Mouse (Mus musculus) fibroblast of lung, adult 2 months (primary cell): ENCODE data around the gene Vezf1.

Experiments used
- DNase-seq: peaks from one replicate; pipeline ENCODE4 v3.0.0-alpha.2; 2011; ENCODE audit warnings: low read depth

Vezf1 gene

DNA sequence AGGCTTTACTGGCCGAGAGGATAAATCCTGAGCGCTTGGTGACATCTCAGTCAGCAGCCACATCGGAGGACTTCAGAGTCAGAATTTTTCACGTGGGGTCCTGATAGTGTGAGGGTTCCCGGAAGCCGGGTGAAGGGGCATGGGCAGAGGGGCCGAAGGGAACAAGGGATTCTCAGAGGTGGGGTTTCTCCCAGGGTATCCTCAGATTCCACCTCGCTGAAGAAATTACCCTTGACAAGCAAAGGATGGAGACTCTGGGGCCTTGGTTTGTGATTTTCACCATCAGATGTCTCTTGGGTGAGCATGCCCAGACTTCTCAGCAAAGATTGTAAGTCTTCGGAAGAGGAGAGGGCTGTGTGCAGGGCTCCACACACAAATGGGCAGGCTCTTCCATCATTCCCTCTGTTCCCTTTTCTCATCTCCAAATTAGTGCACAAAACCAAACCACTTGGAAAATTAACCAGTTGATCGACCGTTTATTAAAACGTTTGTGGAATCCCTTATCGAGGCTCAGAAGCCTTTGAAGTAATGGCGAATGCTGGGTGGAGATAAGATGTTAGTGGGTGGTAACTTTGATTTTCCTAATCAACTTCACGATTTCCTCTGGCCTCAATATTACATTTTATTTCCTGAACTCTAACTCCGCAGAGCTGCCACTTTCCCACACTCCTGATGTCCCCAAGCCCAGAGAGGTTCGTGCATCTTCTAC lies 30.1 kb downstream of the Vezf1 start, which contains the start of gene Cuedc1:
Cuedc1 (plus strand) TSS at position 38 of the 709 bp plus-strand sequence.
- DNase-seq: no peak

DNA sequence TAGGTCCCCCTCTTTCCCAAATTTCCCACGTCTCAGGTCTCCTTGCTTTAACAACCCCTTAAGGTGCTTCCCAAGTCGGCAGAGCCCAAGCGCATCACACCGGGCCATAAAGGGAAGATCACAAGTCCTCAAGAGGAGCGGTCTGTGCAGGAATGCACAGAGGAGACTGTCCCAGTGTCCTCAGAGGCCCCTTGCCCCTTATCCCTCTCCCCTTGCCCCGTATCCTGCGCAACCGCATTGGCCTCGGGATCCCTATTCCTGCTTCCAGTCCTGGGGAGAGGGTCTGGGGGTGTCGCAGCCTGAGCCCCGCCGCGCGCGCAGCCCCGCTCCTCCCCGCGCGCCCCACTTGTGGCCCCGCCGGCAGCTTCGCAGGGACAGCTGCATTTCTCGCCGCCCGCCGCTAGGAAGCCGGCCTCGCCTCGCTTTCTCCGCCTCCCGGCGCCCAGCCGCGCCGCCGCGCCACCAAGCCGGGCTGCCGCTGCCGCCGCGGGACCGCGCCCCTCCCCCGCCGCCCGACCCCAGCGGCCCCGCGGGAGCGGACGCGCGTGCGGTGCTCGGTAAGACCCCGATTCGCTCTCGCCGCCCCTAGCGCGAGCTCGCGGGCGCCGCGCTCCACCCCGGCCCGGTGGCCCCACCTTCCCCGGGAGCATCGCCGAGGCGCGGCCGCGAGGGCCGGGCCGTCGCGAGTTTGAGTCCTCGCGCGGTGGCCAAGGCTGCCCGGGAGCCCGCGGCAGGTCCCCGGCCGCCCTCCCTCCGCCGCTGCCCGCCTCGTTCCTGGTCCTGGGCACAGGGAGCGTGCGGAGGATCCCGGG lies 30.9 kb downstream of the Vezf1 start:
- no peak for DNase-seq

DNA sequence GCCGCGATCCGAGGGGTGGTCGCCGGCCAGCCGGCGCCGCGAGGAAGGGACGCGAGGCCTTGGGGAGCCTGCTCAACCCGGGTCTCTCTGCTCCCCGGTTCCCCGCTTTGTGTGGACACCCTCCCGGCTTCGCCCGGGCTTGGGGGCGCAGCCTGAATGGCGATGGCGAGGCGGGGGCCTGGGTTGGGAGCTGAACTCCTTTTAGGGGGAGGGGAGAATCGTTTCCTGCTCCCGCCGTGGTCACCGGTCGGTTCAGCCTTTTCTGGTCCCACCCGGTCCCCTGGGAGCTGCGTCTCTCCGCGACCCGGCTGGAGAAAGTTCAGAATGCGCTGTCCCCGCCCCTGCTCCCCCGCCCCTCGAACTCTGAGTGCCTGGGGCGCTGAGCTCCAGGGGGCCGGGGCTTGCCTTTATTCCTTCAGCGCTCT lies 31.5 kb downstream of the Vezf1 start:
- DNase-seq: no peak

GRCm38 (mm10) chr11:88100170-88100569 lies 32.1 kb downstream of the Vezf1 start:
- no peak for DNase-seq

- no peak for DNase-seq
These were observed 35.3 kb downstream of the Vezf1 start for GRCm38 (mm10) chr11:88103214-88103941.

GRCm38 (mm10) chr11:88105494-88106291 lies 37.6 kb downstream of the Vezf1 start:
- DNase-seq: no peak

DNA sequence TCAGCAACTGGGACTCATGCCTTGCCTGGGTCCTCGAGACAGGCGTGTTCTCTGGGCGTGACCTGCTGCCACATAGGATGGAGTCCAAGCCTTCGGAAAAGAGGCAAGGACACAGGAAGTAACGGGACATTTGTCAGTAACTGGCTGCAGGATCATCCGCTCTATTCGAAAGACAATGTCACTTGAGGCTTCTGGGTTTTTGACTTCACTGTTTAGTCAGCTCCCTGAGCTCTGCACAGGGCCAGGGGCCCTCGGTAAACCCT lies 38.1 kb downstream of the Vezf1 start:
- DNase-seq: no peak

DNA sequence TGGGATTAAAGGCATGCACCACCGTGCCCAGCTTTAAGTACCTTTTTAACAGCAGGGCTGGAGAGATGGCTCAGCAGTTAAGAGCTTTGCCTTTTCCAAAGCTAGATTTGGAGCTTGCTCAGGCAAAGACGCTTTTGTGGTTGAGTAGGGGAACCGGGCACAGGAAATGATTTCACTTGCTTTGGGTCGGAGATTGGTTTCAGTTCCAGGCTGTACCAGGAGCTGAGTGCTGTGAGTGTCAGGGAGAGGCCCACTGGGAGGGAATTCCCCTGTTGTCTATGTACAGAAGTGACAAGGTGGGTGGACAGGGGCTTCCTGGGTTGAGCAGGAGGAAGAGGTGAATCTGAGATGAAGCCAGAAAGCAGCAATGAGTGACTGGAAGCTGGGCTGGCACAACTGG lies 39.3 kb downstream of the Vezf1 start:
- DNase-seq: no peak

DNA sequence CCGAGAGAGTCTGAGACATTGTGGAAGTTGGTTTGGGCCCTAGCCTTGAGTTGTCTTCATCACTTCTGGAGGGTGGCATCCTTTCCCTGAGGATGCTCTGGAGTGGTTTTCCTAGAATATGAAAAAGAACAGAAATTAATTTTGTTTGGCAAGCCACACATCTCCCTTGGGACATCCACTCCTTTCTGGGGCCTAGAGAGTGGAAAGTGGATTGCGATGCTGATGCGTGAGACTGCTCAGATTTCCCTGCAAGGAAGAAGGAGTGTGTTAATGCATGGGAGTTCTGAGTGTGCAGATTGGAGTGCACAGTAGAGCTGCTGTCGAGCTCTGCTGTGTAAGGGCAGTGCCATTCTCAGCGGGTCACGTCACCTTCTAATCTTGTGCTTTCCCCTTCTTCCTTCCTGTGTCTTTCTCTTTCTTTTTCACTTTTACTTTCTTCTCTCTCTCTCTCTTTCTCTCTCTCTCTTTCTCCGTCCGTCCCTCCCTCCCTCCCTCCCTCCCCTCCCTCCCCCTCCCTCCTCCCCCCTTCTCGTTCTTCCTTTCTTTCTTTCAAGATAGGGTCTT lies 42.0 kb downstream of the Vezf1 start:
- DNase-seq: no peak

GRCm38 (mm10) chr11:88112078-88112477 lies 44.0 kb downstream of the Vezf1 start:
- no peak for DNase-seq

DNA sequence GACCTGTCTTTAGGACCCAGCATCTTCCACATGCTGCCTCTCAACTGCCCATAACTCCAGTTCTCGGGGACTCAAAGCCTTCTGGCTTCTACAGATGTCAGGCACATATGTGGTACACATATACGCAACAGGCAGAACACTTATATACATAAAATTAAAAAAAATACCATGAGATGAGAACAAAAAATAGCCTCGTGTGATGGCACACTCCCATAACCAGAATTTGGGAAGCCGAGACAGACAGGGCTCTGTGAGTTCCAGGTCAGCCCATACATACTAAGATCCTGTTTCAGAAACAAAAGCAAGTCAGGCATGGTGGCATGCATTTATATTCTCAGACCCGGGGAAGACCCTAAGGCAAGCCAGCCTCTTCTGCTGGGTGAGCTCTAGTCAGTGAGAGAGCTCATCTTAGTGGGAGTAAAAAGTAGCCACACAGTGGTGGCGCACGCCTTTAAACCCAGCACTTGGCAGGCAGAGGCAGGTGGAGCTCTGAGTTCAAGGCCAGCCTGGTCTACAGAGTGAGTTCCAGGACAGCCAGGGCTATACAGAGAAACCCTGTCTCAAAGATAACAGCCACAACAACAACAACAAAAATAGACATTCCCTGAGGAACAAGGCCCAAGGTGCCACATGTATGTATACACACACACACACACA lies 44.7 kb downstream of the Vezf1 start:
- no peak for DNase-seq

- no peak for DNase-seq
These were observed 45.6 kb downstream of the Vezf1 start for GRCm38 (mm10) chr11:88113543-88114271.

- DNase-seq: no peak
These were observed 46.8 kb downstream of the Vezf1 start for GRCm38 (mm10) chr11:88114871-88115301.

DNA sequence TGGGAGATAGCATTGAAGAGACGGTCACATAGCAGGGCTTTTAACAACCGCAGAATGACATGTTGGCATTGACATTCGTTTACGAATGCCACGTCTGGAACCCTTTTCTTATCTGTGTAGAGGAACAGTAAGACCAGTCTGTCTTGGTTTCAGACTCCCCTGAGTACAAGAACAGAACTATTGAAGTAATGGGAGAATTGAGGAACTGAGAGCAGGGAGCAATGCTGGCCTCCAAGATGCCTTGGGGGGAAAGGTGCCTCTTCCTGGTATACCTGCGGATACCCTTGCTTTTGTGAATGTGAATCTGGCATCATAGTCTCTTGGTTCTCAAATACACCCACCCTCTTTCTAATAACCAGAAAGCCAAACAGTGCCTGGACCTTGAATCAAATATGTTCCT lies 48.5 kb downstream of the Vezf1 start:
- DNase-seq: no peak

GRCm38 (mm10) chr11:88117356-88118090 lies 49.4 kb downstream of the Vezf1 start:
- DNase-seq: no peak

GRCm38 (mm10) chr11:88118091-88118440 lies 50.0 kb downstream of the Vezf1 start:
- no peak for DNase-seq

DNA sequence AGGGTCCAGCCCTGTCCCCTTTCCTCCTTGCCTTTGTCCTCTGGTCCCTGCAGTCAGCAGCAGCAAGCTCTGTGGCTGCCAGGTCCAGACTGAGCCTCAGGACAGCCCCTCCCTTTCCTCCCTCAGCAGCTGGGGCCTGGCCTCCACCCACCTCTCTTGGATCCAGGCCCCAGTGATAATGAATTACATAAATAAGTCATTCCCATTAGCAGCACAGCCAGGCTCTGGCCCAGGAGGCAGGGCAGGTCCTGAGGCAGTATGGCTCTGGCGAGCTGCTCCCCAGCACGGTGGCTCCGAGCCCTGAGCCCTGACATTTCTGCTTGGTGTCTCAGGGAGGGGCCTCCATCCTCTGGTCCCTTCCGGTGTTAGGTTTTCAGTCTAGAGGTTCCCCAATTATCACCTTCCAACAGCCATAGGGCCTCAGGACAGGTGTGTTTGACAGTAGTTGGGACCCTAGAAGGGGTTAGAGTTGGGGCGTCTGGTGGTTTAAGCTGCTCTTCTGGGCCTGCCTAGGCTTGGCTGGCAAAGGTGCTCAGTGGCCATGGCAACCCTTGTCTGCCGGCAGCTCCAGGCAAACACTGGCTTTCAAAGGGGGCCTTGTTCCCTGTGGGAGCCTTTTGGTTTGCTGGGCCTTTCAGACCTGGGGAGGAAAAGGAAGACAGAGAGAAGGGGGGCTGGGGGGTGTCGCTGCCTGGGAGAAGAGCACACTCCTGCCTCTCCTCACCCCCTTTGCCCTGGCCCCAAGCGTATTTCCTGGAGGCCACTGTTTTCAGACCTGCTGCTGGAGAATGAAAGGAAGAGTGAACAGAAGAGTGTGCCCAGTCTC lies 51.0 kb downstream of the Vezf1 start:
- peak; percentile 70 for DNase-seq

DNA sequence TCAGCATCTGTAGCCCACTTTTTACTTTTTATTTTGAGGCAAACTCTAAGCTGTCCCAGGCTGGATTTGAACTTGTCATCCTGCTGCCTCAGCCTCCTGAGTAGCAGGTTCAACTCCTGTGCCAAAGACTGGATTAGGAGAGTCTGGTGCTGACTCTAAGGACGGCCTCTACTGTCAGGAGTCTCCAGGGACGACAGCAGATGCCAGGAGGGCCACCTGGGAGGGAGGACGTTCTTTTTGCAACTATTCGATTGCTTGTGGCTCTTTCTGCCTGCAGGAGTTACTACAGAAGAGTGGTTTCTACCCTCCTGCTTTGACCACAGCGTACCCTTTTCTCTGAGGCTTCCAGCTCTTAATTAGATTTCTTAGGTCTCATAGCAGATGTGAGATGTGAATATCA lies 54.5 kb downstream of the Vezf1 start:
- no peak for DNase-seq

GRCm38 (mm10) chr11:88123021-88123420 lies 54.9 kb downstream of the Vezf1 start:
- DNase-seq: no peak
